Mouse (Mus musculus) C2C12 (cell line): ENCODE measurements at regions not wholly inside any gene's neighbourhood (a gene's known extent, or its start where the extent isn't known, plus 50 kb on each side); places are given as distances from the start of the nearest gene placed in this dataset.

Source experiments
- CTCF ChIP-seq: IDR thresholded peaks from one replicate; pipeline ENCODE4 v1.5.1; 2011; ENCODE audit not compliant: control insufficient read depth, insufficient read depth, insufficient read length
- MYOG ChIP-seq: IDR thresholded peaks from one replicate; pipeline ENCODE4 v1.6.1; 2011; ENCODE audit not compliant: control insufficient read depth, insufficient read length; ENCODE audit errors: extremely low read depth

DNA sequence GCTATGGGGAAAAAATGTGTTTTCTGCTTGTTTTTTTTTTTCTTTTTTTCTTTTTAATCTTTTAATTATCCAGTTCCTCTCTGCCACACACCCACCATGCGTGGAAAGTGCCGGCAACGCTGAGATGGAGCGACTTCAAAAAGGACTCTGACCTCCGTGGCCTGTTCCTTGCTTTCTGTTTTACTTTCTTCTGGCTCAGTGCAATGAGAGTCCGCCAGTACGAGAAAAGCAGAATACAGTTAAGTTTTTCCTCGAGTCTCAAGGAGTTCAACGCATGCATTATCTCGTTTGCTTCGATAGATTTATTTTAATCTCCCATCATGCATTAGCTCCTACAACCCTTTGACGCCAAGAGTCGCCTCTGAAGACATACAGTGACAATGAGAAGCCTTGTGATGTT lies 284.3 kb downstream of the Pmp22 start:
- TF ChIP-seq CTCF (no peak), MYOG (no peak)
